Mouse (Mus musculus) spleen, postnatal 14 days (tissue): ENCODE data around the gene Flt4.
"Not testable (repeated sequence)": the region's sequence is repeated elsewhere in the genome, so short reads cannot be mapped to it uniquely, and the experiment has no call there.

Experiments
- DNase-seq, 2 experiments: peaks; one replicate each; pipeline ENCODE4 v3.0.0; 2021 to 2022; ENCODE audit warnings: low spot score in 2 of 2

Flt4 gene

GRCm38 (mm10) chr11:49608938-49609867 is at the start of gene Flt4:
Flt4 (plus strand) TSS chr11:49609263.
- DNase-seq, result not testable (repeated sequence)

- not testable (repeated sequence) for DNase-seq
Measured at GRCm38 (mm10) chr11:49575054-49575453, 34.0 kb upstream of the Flt4 start.

GRCm38 (mm10) chr11:49580452-49580851 is 28.6 kb upstream of the Flt4 start:
- not testable (repeated sequence) for DNase-seq

- no peak for DNase-seq
Measured at GRCm38 (mm10) chr11:49590213-49590612, 18.9 kb upstream of the Flt4 start.

- DNase-seq, result not testable (repeated sequence)
Measured at GRCm38 (mm10) chr11:49597149-49597548, 11.9 kb upstream of the Flt4 start.

GRCm38 (mm10) chr11:49608306-49608705 is 757 bp upstream of the Flt4 start:
- not testable (repeated sequence) for DNase-seq

GRCm38 (mm10) chr11:49609868-49610824 is 1.1 kb downstream of the Flt4 start:
- not testable (repeated sequence) for DNase-seq

- not testable (repeated sequence) for DNase-seq
Measured at GRCm38 (mm10) chr11:49611349-49611748, 2.3 kb downstream of the Flt4 start.

- DNase-seq, result no peak
Measured at GRCm38 (mm10) chr11:49612154-49612553, 3.1 kb downstream of the Flt4 start.

- no peak for DNase-seq
Measured at GRCm38 (mm10) chr11:49613349-49613748, 4.3 kb downstream of the Flt4 start.

- no peak for DNase-seq
Measured at GRCm38 (mm10) chr11:49615856-49616725, 7.0 kb downstream of the Flt4 start.

GRCm38 (mm10) chr11:49618476-49618875 is 9.4 kb downstream of the Flt4 start:
- DNase-seq, result no peak

- no peak for DNase-seq
Measured at GRCm38 (mm10) chr11:49621953-49622352, 12.9 kb downstream of the Flt4 start.

- DNase-seq, result no peak
Measured at GRCm38 (mm10) chr11:49624156-49624555, 15.1 kb downstream of the Flt4 start.

GRCm38 (mm10) chr11:49625863-49626262 is 16.8 kb downstream of the Flt4 start:
- no peak for DNase-seq

- DNase-seq, result no peak
Measured at GRCm38 (mm10) chr11:49626748-49627147, 17.7 kb downstream of the Flt4 start.

- DNase-seq, result no peak
Measured at GRCm38 (mm10) chr11:49631154-49631553, 22.1 kb downstream of the Flt4 start.

GRCm38 (mm10) chr11:49632256-49632655 is 23.2 kb downstream of the Flt4 start:
- no peak for DNase-seq

GRCm38 (mm10) chr11:49634101-49634500 is 25.0 kb downstream of the Flt4 start:
- DNase-seq, result no peak

GRCm38 (mm10) chr11:49635671-49636070 is 26.6 kb downstream of the Flt4 start:
- no peak for DNase-seq

- DNase-seq, result no peak
Measured at GRCm38 (mm10) chr11:49636449-49636848, 27.4 kb downstream of the Flt4 start.
